Mouse (Mus musculus) erythroblast, embryonic 14.5 days (primary cell): ENCODE measurements around the gene Pla2g2f. TPM values are rescaled to one million over a fixed set of nuclear protein-coding genes. Genes with fewer than 3 reads are reported as not detected.

Experiments
- H3K27me3 ChIP-seq: 2 replicates; pipeline ENCODE4 v1.6.1; 2012; ENCODE audit warnings: inconsistent platforms; ENCODE audit not compliant: control insufficient read depth
- H3K36me3 ChIP-seq: 2 replicates; pipeline ENCODE4 v1.6.1; 2012; ENCODE audit warnings: mild to moderate bottlenecking, inconsistent platforms; ENCODE audit not compliant: control insufficient read depth
- H3K4me1 ChIP-seq: 2 replicates; pipeline ENCODE4 v1.6.1; 2012; ENCODE audit warnings: inconsistent platforms; ENCODE audit not compliant: control insufficient read depth
- H3K4me3 ChIP-seq: replicated peaks from 2 replicates; pipeline ENCODE3; 2012; ENCODE audit warnings: moderate library complexity, mild to moderate bottlenecking, inconsistent platforms
- H3K9me3 ChIP-seq: 2 replicates; pipeline ENCODE4 v1.6.1; 2012; ENCODE audit warnings: low read length, inconsistent platforms, mixed read lengths; ENCODE audit not compliant: control insufficient read depth
- GATA1 ChIP-seq: IDR thresholded peaks from 2 replicates; pipeline ENCODE4 v1.6.1; 2012; ENCODE audit warnings: low read length, inconsistent platforms, mixed read lengths
- TAL1 ChIP-seq: IDR thresholded peaks from 3 replicates; pipeline ENCODE4 v1.6.1; 2012; ENCODE audit warnings: low read length, inconsistent platforms, mixed read lengths
- polyA plus RNA-seq: library from polyadenylated mRNA; stranded (reverse); fragments of >175 nt; gene quantifications from 2 replicates; pipeline ENCODE4 v1.2.3, GENCODE M21; 2012

The Pla2g2f gene
- polyA plus RNA-seq, 1 experiment, result not detected

DNA sequence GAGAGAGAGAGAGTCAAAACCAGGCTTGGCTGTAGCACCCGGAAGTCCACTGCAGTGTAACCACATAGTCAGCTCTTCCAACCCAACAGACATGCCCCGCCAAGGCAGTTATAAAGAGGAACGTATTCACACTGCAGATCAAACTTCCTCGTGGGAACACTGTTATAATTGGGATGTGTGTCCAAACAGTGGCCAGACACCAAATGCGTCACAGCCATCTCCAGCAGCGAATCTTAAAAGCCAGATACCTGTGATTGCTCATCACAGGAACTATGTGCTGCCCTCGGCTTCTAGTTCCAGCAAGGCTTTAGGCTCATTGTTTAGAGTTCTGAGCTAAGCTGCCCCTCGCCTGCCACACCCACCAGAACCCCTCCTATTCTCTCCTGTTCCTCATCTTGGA is 54.9 kb downstream of the Pla2g2f start:
- H3K9me3 ChIP-seq, result peaks cover 8% of the 10 kb centered on the region
- TF ChIP-seq GATA1, result no peak
- no peak for TF ChIP-seq TAL1

GRCm38 (mm10) chr4:138702031-138702430 is 55.4 kb downstream of the Pla2g2f start:
- no peak for TF ChIP-seq TAL1
- TF ChIP-seq GATA1, result no peak
- Histone ChIP-seq H3K9me3 (peaks cover 8% of the 10 kb centered on the region), H3K27me3 (no peaks in the 10 kb centered on the region; the same call in 1 of the 2 replicates), H3K4me3 (no peak overlapping the region), H3K4me1 (no peaks in the 10 kb centered on the region), H3K36me3 (no peaks in the 10 kb centered on the region)

More for the DNA sequence above, 54.9 kb downstream of the Pla2g2f start:
- Histone ChIP-seq H3K4me3 (no peak overlapping the region), H3K36me3 (no peaks in the 10 kb centered on the region), H3K27me3 (no peaks in the 10 kb centered on the region; the same call in 1 of the 2 replicates), H3K4me1 (no peaks in the 10 kb centered on the region)

DNA sequence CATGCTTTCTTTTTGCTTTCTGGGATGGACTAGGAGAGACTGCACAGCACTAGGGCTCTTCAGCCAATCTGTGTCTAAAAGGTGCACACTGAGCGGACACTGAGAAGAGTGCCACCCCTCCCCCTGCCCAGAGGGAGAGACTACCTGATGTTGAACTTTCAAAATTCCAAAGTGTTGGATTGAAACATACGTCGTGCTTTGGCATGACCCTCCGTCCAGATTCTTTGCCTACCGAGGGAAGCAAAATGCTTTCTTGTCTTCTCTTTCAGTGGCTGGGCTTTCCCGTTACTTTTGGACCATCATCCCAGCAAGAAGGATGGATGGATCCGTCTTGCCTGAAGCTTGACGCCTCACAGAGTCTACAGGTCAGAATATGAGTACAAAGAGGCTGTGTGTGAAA is 56.3 kb downstream of the Pla2g2f start:
- Histone ChIP-seq H3K36me3 (no peaks in the 10 kb centered on the region), H3K4me3 (no peak overlapping the region), H3K9me3 (no peaks in the 10 kb centered on the region; the same call in 1 of the 2 replicates), H3K27me3 (no peaks in the 10 kb centered on the region), H3K4me1 (no peaks in the 10 kb centered on the region)
- no peak for TF ChIP-seq TAL1
- no peak for TF ChIP-seq GATA1

Other genes starting within 250 kb of the Pla2g2f start
- gene Vwa5b1, start 121.7 kb downstream of the Pla2g2f start, polyA plus RNA-seq, result under 0.01 TPM in 1 of 2 replicates, not detected in the other
- not detected in 2 replicates for gene Pla2g2c, start 32.8 kb downstream of the Pla2g2f start, polyA plus RNA-seq
- not detected in 2 replicates for gene Ubxn10, start 20.5 kb downstream of the Pla2g2f start, polyA plus RNA-seq
- gene Pla2g2d, start 18.1 kb upstream of the Pla2g2f start, polyA plus RNA-seq, result 0.02 TPM in 1 of 2 replicates, not detected in the other
- not detected in 2 replicates for gene Pla2g5, start 105.9 kb upstream of the Pla2g2f start, polyA plus RNA-seq
- not detected in 2 replicates for gene Gm13030, start 116.3 kb upstream of the Pla2g2f start, polyA plus RNA-seq
- gene Pla2g2e, start 120.3 kb upstream of the Pla2g2f start, polyA plus RNA-seq, result not detected in 2 replicates
- gene Otud3, start 156.3 kb upstream of the Pla2g2f start, polyA plus RNA-seq, result 0.27 and 0.41 TPM in 2 replicates
- gene Rnf186, start 209.5 kb upstream of the Pla2g2f start, polyA plus RNA-seq, result not detected in 2 replicates
- 0.08 and 0.13 TPM in 2 replicates for gene Tmco4, start 215.3 kb upstream of the Pla2g2f start, polyA plus RNA-seq